Mouse (Mus musculus): ENCODE measurements at regions not wholly inside any gene's neighbourhood (a gene's known extent, or its start where the extent isn't known, plus 50 kb on each side); places are given as distances from the start of the nearest gene placed in this dataset.

GRCm38 (mm10) chr13:71273067-71273466 lies 431.5 kb upstream of the Adamts16 start:
- no peaks in the 10 kb centered on the region for H3K36me3 ChIP-seq (ENCODE audit: control insufficient read depth in 1 of 2, insufficient read depth in 2 of 2, low read length in 2 of 2)
- H3K4me1 ChIP-seq (ENCODE audit: control insufficient read depth in 1 of 2, insufficient read depth in 2 of 2, low read length in 2 of 2) = no peaks in the 10 kb centered on the region
- DNase-seq (ENCODE audit: low read depth, low spot score) = no peak
- H3K9ac ChIP-seq (ENCODE audit: control insufficient read depth, low read depth, low read length, poor library complexity, severe bottlenecking) = no peak overlapping the region
- H3K79me2 ChIP-seq (ENCODE audit: control insufficient read depth, insufficient read depth, low read length, poor library complexity) = no peaks in the 10 kb centered on the region
- H3K27ac ChIP-seq (ENCODE audit: control insufficient read depth, low read depth, low read length) = no peak overlapping the region
- H3K27me3 ChIP-seq (ENCODE audit: control insufficient read depth in 1 of 2, insufficient read depth in 2 of 2, low read length in 2 of 2) = no peaks in the 10 kb centered on the region
- no peak for TF ChIP-seq POLR2A (IDR thresholded peaks at IDR 0.05; ENCODE audit: control insufficient read depth in 1 of 2, insufficient read depth in 1 of 2, low read depth in 1 of 2, low read length in 2 of 2, poor library complexity in 1 of 2)
- no peak for TF ChIP-seq MAZ (IDR thresholded peaks at IDR 0.05; ENCODE audit: low read depth, low read length)
- no peak for TF ChIP-seq ELF1 (IDR thresholded peaks at IDR 0.05; ENCODE audit: low read depth, low read length)
- TF ChIP-seq E2F4 (IDR thresholded peaks at IDR 0.05; ENCODE audit: borderline replicate concordance, low read depth, low read length) = no peak
- no peaks in the 10 kb centered on the region for H3K9me3 ChIP-seq (replicated peaks; ENCODE audit: insufficient read depth, low read length)
- H3K4me3 ChIP-seq (ENCODE audit: control insufficient read depth in 1 of 2, insufficient read depth in 1 of 2, low read depth in 2 of 2, low read length in 2 of 2) = no peak overlapping the region

GRCm38 (mm10) chr13:71272431-71272830 lies 430.8 kb upstream of the Adamts16 start:
- no peak overlapping the region for H3K9ac ChIP-seq (ENCODE audit: control insufficient read depth, low read depth, low read length, poor library complexity, severe bottlenecking)
- no peaks in the 10 kb centered on the region for H3K36me3 ChIP-seq (ENCODE audit: control insufficient read depth in 1 of 2, insufficient read depth in 2 of 2, low read length in 2 of 2)
- no peaks in the 10 kb centered on the region for H3K9me3 ChIP-seq (replicated peaks; ENCODE audit: insufficient read depth, low read length)
- H3K27me3 ChIP-seq (ENCODE audit: control insufficient read depth in 1 of 2, insufficient read depth in 2 of 2, low read length in 2 of 2) = no peaks in the 10 kb centered on the region
- DNase-seq (ENCODE audit: low read depth, low spot score) = no peak
- no peak overlapping the region for H3K27ac ChIP-seq (ENCODE audit: control insufficient read depth, low read depth, low read length)
- H3K4me3 ChIP-seq (ENCODE audit: control insufficient read depth in 1 of 2, insufficient read depth in 1 of 2, low read depth in 2 of 2, low read length in 2 of 2) = no peak overlapping the region
- H3K79me2 ChIP-seq (ENCODE audit: control insufficient read depth, insufficient read depth, low read length, poor library complexity) = no peaks in the 10 kb centered on the region
- TF ChIP-seq ETS1 (IDR thresholded peaks at IDR 0.05; ENCODE audit: low read depth, low read length) = no peak
- no peak for TF ChIP-seq USF2 (IDR thresholded peaks at IDR 0.05; ENCODE audit: borderline replicate concordance in 1 of 2, insufficient read depth in 1 of 2, low read depth in 1 of 2, low read length in 2 of 2)
- TF ChIP-seq MAX (IDR thresholded peaks at IDR 0.05; ENCODE audit: low read length) = no peak
- TF ChIP-seq MEF2A (IDR thresholded peaks at IDR 0.05; ENCODE audit: extremely low read depth, insufficient replicate concordance, low read depth, low read length, poor library complexity, severe bottlenecking) = no peak
- TF ChIP-seq NRF1 (IDR thresholded peaks at IDR 0.05; ENCODE audit: insufficient read depth, low read depth, low read length, poor library complexity, severe bottlenecking) = no peak
- TF ChIP-seq POLR2AphosphoS5 (IDR thresholded peaks at IDR 0.05; ENCODE audit: borderline replicate concordance, low read depth, low read length) = no peak
- H3K4me1 ChIP-seq (ENCODE audit: control insufficient read depth in 1 of 2, insufficient read depth in 2 of 2, low read length in 2 of 2) = no peaks in the 10 kb centered on the region

GRCm38 (mm10) chr13:71271727-71272418 lies 430.3 kb upstream of the Adamts16 start:
- no peak overlapping the region for H3K27ac ChIP-seq (ENCODE audit: control insufficient read depth, low read depth, low read length)
- no peaks in the 10 kb centered on the region for H3K9me3 ChIP-seq (replicated peaks; ENCODE audit: insufficient read depth, low read length)
- no peaks in the 10 kb centered on the region for H3K27me3 ChIP-seq (ENCODE audit: control insufficient read depth in 1 of 2, insufficient read depth in 2 of 2, low read length in 2 of 2)
- no peaks in the 10 kb centered on the region for H3K79me2 ChIP-seq (ENCODE audit: control insufficient read depth, insufficient read depth, low read length, poor library complexity)
- no peak overlapping the region for H3K9ac ChIP-seq (ENCODE audit: control insufficient read depth, low read depth, low read length, poor library complexity, severe bottlenecking)
- no peaks in the 10 kb centered on the region for H3K36me3 ChIP-seq (ENCODE audit: control insufficient read depth in 1 of 2, insufficient read depth in 2 of 2, low read length in 2 of 2)
- DNase-seq (ENCODE audit: low read depth, low spot score) = no peak
- no peaks in the 10 kb centered on the region for H3K4me1 ChIP-seq (ENCODE audit: control insufficient read depth in 1 of 2, insufficient read depth in 2 of 2, low read length in 2 of 2)
- TF ChIP-seq TBP (IDR thresholded peaks at IDR 0.05; ENCODE audit: low read depth, low read length) (no peak), MAZ (IDR thresholded peaks at IDR 0.05; ENCODE audit: low read depth, low read length) (no peak), MYC (IDR thresholded peaks at IDR 0.05; ENCODE audit: low read depth, low read length) (no peak), POLR2AphosphoS2 (IDR thresholded peaks at IDR 0.05; ENCODE audit: low read length) (no peak), SIN3A (IDR thresholded peaks at IDR 0.05; ENCODE audit: low read length) (no peak), EP300 (IDR thresholded peaks at IDR 0.05; ENCODE audit: low read depth in 1 of 2, low read length in 2 of 2) (no peak), NELFE (IDR thresholded peaks at IDR 0.05; ENCODE audit: low read depth, low read length) (no peak), ZMIZ1 (IDR thresholded peaks at IDR 0.05; ENCODE audit: low read depth, low read length) (no peak), POLR2AphosphoS5 (IDR thresholded peaks at IDR 0.05; ENCODE audit: borderline replicate concordance, low read depth, low read length) (no peak), CHD2 (IDR thresholded peaks at IDR 0.05; ENCODE audit: low read length) (no peak), MYB (IDR thresholded peaks at IDR 0.05; ENCODE audit: low read depth, low read length) (no peak), ETS1 (IDR thresholded peaks at IDR 0.05; ENCODE audit: low read depth, low read length) (no peak), RCOR1 (IDR thresholded peaks at IDR 0.05; ENCODE audit: low read depth, low read length) (no peak), USF2 (IDR thresholded peaks at IDR 0.05; ENCODE audit: borderline replicate concordance in 1 of 2, insufficient read depth in 1 of 2, low read depth in 1 of 2, low read length in 2 of 2) (no peak), E2F4 (IDR thresholded peaks at IDR 0.05; ENCODE audit: borderline replicate concordance, low read depth, low read length) (no peak), ELF1 (IDR thresholded peaks at IDR 0.05; ENCODE audit: low read depth, low read length) (no peak), KAT2A (conservative IDR thresholded peaks at IDR 0.05; ENCODE audit: low read depth, low read length) (no peak), GABPA (IDR thresholded peaks at IDR 0.05; ENCODE audit: low read depth, low read length) (no peak), ZKSCAN1 (IDR thresholded peaks at IDR 0.05; ENCODE audit: low read depth, low read length) (no peak), TAL1 (IDR thresholded peaks at IDR 0.05; ENCODE audit: low read length) (no peak)
- H3K4me3 ChIP-seq (ENCODE audit: control insufficient read depth in 1 of 2, insufficient read depth in 1 of 2, low read depth in 2 of 2, low read length in 2 of 2) = no peak overlapping the region
